Mouse (Mus musculus) urinary bladder, postnatal 0 days (tissue): Measurements from ENCODE around the gene Gm29644. TPM values are rescaled to one million over a fixed set of nuclear protein-coding genes. Genes with fewer than 3 reads are reported as not detected.

Experiments used
- polyA plus RNA-seq: library from polyadenylated mRNA; unstranded; fragments of >200 nt; fragmentation: Nextera tagmentation; extraction: Ambion mirVana; gene quantifications from 2 replicates; pipeline ENCODE4 v1.2.1, GENCODE M21; 2015

The Gm29644 gene
- not detected in 2 replicates for polyA plus RNA-seq

GRCm38 (mm10) chrY:70303187-70303586, at the start of gene Gm29644, which contains the start of gene Gm29423:
Gm29644 (minus strand) TSS chrY:70303343.
Gm29423 (minus strand) TSS chrY:70303287.

DNA sequence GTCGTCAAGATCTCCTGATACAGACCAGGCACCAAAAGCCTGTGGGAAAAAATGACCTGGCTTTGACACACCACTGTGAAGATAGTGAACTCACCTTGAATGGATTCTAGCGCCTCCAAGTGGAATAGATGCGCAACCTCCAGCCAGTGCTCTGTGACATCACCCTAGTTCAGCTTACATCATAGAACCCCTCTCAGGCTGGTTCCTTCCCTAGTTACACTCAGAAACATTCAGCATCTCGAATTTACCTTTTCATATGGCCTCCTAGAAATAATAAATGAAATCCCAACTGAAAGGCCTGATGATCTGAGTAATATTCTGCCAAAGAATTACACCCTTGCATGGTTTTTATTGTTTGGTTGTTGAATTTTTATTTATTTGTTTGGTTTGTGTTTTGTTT, 29.6 kb downstream of the Gm29644 start, which contains the start of gene Gm21118:
TSS of gene Gm21118 (minus strand) at position 101 of the 400 bp plus-strand sequence.

Other genes with a start within 250 kb of the Gm29644 start
- not detected in 2 replicates for gene Gm21118, start 29.7 kb downstream of the Gm29644 start, polyA plus RNA-seq
- not detected in 2 replicates for gene Gm29423, start 56 bp downstream of the Gm29644 start, polyA plus RNA-seq
- gene Gm20888, start 138.5 kb upstream of the Gm29644 start, polyA plus RNA-seq, result not detected in 2 replicates